Mouse (Mus musculus) stomach, embryonic 15.5 days (tissue): ENCODE results near the gene Gabpb2. TPM values are rescaled to one million over a fixed set of nuclear protein-coding genes. Genes with fewer than 3 reads are reported as not detected.

ENCODE experiments used
- microRNA-seq: library from miRNA; unstranded; fragments of <30 nt; microRNA quantifications from one replicate; pipeline ENCODE4, GENCODE M21; 2016
- polyA plus RNA-seq: library from polyadenylated mRNA; unstranded; fragments of >200 nt; fragmentation: Nextera tagmentation; extraction: Ambion mirVana; gene quantifications from 2 replicates; pipeline ENCODE4 v1.2.1, GENCODE M21; 2015

Gabpb2 gene
- polyA plus RNA-seq, 1 experiment from 2014 or later = 11.4 TPM

Small RNAs within 50 kb of the gene (microRNA-seq; reads per million reads assigned to microRNA genes)
- gene Mir8099-1 = not detected

Other genes with a start within 250 kb of the Gabpb2 start
- 19.3 and 22.0 TPM in 2 replicates for gene Pi4kb, start 243.2 kb downstream of the Gabpb2 start, polyA plus RNA-seq
- 19.3 and 22.0 TPM in 2 replicates for gene Zfp687, start 202.5 kb downstream of the Gabpb2 start, polyA plus RNA-seq
- gene Psmd4, start 175.3 kb downstream of the Gabpb2 start, polyA plus RNA-seq = 220 and 221 TPM in 2 replicates
- 17.0 and 17.5 TPM in 2 replicates for gene Pip5k1a, start 111.0 kb downstream of the Gabpb2 start, polyA plus RNA-seq
- gene Vps72, start 106.9 kb downstream of the Gabpb2 start, polyA plus RNA-seq = 119 and 124 TPM in 2 replicates
- 1.6 and 1.7 TPM in 2 replicates for gene Tmod4, start 93.4 kb downstream of the Gabpb2 start, polyA plus RNA-seq
- 59.1 and 62.7 TPM in 2 replicates for gene Scnm1, start 83.9 kb downstream of the Gabpb2 start, polyA plus RNA-seq
- 11.6 and 11.7 TPM in 2 replicates for gene Lysmd1, start 83.8 kb downstream of the Gabpb2 start, polyA plus RNA-seq
- gene Tnfaip8l2, start 75.6 kb downstream of the Gabpb2 start, polyA plus RNA-seq = 5.1 and 6.7 TPM in 2 replicates
- 5.9 and 6.9 TPM in 2 replicates for gene Sema6c, start 57.5 kb downstream of the Gabpb2 start, polyA plus RNA-seq
- gene Cdc42se1, start 10.8 kb upstream of the Gabpb2 start, polyA plus RNA-seq = 83.5 and 96.5 TPM in 2 replicates
- gene Mllt11, start 14.3 kb upstream of the Gabpb2 start, polyA plus RNA-seq = 18.5 and 18.6 TPM in 2 replicates
- gene Gm128, start 23.7 kb upstream of the Gabpb2 start, polyA plus RNA-seq = 0.35 TPM in 2 replicates
- 3.5 and 5.8 TPM in 2 replicates for gene Bnipl, start 33.3 kb upstream of the Gabpb2 start, polyA plus RNA-seq
- gene Mindy1, start 63.4 kb upstream of the Gabpb2 start, polyA plus RNA-seq = 45.8 and 51.2 TPM in 2 replicates
- 16.6 and 17.3 TPM in 2 replicates for gene Prune1, start 64.2 kb upstream of the Gabpb2 start, polyA plus RNA-seq
- gene Anxa9, start 89.3 kb upstream of the Gabpb2 start, polyA plus RNA-seq = 2.3 and 3.4 TPM in 2 replicates
- gene Cers2, start 96.9 kb upstream of the Gabpb2 start, polyA plus RNA-seq = 138 and 146 TPM in 2 replicates
- gene Setdb1, start 139.3 kb upstream of the Gabpb2 start, polyA plus RNA-seq = 29.9 and 34.1 TPM in 2 replicates
- gene 4930558C23Rik, start 184.9 kb upstream of the Gabpb2 start, polyA plus RNA-seq = not detected in 2 replicates
- 38.6 and 42.4 TPM in 2 replicates for gene Arnt, start 216.5 kb upstream of the Gabpb2 start, polyA plus RNA-seq